Mouse (Mus musculus): ENCODE measurements at regions not wholly inside any gene's neighbourhood (a gene's known extent, or its start where the extent isn't known, plus 50 kb on each side); places are given as distances from the start of the nearest gene placed in this dataset.

GRCm38 (mm10) chr3:60412206-60412605 is 60.4 kb upstream of the Mbnl1 start:
- TF ChIP-seq CHD1 (IDR thresholded peaks at IDR 0.05; ENCODE audit: low read depth, low read length) (no peak), NRF1 (IDR thresholded peaks at IDR 0.05; ENCODE audit: low read depth, low read length) (no peak), CTCF (conservative IDR thresholded peaks at IDR 0.05 in 1 of 2, IDR thresholded peaks at IDR 0.05 in 1 of 2; ENCODE audit: low read depth in 2 of 2, low read length in 2 of 2) (no peak), USF1 (IDR thresholded peaks at IDR 0.05; ENCODE audit: low read depth, low read length) (no peak), POLR2A (IDR thresholded peaks at IDR 0.05; ENCODE audit: low read depth, low read length) (no peak), POLR2AphosphoS2 (IDR thresholded peaks at IDR 0.05; ENCODE audit: low read depth, low read length) (no peak), CHD2 (IDR thresholded peaks at IDR 0.05; ENCODE audit: low read length) (no peak), BHLHE40 (IDR thresholded peaks at IDR 0.05; ENCODE audit: low read depth, low read length) (no peak), TBP (conservative IDR thresholded peaks at IDR 0.05; ENCODE audit: low read depth, low read length) (no peak)
